Mouse (Mus musculus): ENCODE measurements at regions not wholly inside any gene's neighbourhood (a gene's known extent, or its start where the extent isn't known, plus 50 kb on each side); places are given as distances from the start of the nearest gene placed in this dataset.

DNA sequence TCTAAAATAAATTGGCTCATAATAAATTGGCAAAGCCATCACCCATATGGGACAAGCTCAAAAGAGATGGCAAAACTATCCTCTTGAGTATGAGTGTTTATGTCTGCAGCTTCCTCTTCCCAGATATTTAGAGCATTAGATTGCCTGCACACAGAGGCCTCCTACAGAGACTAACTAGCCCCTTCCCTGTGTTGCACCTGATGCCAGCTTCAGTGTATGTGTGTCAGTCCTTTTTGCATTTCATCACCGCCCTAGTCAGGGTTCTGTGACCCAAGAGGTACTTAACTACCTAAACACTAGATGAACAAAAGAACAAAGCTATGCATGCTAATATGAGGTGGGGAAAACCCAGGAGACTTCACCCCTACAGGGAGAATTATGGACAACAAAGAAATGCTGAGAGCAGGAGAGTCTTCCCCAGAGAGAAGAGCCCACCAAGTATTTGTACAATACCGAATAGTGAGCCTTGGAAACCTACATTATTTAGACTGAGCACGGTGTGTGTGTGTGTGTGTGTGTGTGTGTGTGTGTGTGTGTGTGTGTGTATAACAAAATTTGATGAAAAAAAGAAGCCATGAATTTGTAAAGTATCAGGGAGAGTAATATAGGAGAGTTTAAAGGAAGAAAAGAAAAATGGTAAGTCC lies 62.5 kb downstream of the Speer2 start:
- DNase-seq = no peak

DNA sequence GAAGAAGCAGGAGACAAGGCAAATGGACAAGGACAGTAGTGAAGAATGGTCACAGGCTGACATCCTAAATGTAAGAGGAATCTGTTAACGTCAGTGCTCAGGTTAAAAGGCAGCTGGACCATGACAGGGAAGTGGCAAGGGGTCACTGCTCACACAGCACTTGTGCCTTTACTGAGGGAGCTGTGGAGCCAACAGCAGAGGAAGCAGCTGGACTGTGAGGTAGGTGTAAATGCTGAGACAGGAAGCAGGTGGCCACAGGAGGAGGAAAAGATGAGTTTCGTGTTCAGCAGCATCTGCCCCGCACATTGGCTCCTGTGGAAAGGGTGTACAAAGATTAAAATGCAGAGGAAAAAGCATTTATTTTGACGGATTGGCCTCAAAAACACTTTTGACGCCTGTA lies 67.2 kb downstream of the Speer2 start:
- peak; percentile 1 for DNase-seq

DNA sequence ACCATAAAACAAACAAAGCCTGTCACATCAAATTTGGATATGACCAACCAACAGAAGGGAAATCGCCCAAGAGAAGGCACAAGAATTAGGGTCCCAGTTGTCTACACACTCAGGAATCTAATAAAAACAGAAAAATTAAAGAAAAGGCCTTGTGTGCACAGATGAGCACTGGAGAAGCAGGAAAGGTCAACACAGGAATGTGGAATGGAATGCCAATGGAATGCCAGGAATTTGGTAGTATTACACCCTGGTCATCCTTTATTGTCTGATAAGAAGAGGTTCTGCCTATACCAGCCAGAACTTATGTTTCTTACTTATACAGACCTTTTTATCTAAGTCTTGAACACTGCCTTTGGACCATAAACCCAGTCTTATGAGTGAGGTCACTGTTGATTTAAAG lies 72.9 kb downstream of the Speer2 start:
- DNase-seq = no peak

GRCm38 (mm10) chr16:69770768-69771167 lies 92.8 kb downstream of the Speer2 start:
- no peak for DNase-seq

Measured in retina, postnatal 1 day (tissue).